Mouse (Mus musculus): ENCODE measurements at regions not wholly inside any gene's neighbourhood (a gene's known extent, or its start where the extent isn't known, plus 50 kb on each side); places are given as distances from the start of the nearest gene placed in this dataset.
A peak's percentile ranks its signal among the peaks of the same experiment; 100 is the strongest.

GRCm38 (mm10) chr5:40015946-40016345, 260.7 kb upstream of the Hs3st1 start:
- ATAC-seq (ENCODE audit: insufficient number of reproducible peaks, low FRiP score, low TSS enrichment, low read depth) = no peak
- no peak overlapping the region for H3K4me2 ChIP-seq (ENCODE audit: low read depth, severe bottlenecking)
- no peak overlapping the region for H3K9ac ChIP-seq (ENCODE audit: low read length)
- no peak for DNase-seq (ENCODE audit: low spot score)
- WGBS = 86% methylated on average over 14 of the region's 14 CpGs
- no peaks in the 10 kb centered on the region for H3K4me1 ChIP-seq (ENCODE audit: control insufficient read depth, insufficient read depth, low read length)
- no peaks in the 10 kb centered on the region for H3K36me3 ChIP-seq (ENCODE audit: control insufficient read depth, insufficient read depth, low read length)
- H3K27me3 ChIP-seq (ENCODE audit: control insufficient read depth, insufficient read depth, low read length) = no peaks in the 10 kb centered on the region
- no peak overlapping the region for H3K4me3 ChIP-seq (ENCODE audit: low read depth, low read length)
- no peak overlapping the region for H3K27ac ChIP-seq (replicated peaks; ENCODE audit: low read depth, low read length)
- H3K9me3 ChIP-seq (ENCODE audit: control insufficient read depth, low read length) = no peaks in the 10 kb centered on the region

GRCm38 (mm10) chr5:39988039-39988438, 232.8 kb upstream of the Hs3st1 start:
- ATAC-seq (ENCODE audit: insufficient number of reproducible peaks, low FRiP score, low TSS enrichment, low read depth) (no peak), DNase-seq (ENCODE audit: low spot score) (no peak)
- no peak overlapping the region for H3K4me3 ChIP-seq (ENCODE audit: low read depth, low read length)
- 25% methylated on average over 1 of the region's 1 CpGs for whole genome bisulfite sequencing
- H3K4me2 ChIP-seq (ENCODE audit: low read depth, severe bottlenecking) = no peak overlapping the region
- no peak overlapping the region for H3K9ac ChIP-seq (ENCODE audit: low read length)
- no peaks in the 10 kb centered on the region for H3K9me3 ChIP-seq (ENCODE audit: control insufficient read depth, low read length)
- H3K27me3 ChIP-seq (ENCODE audit: control insufficient read depth, insufficient read depth, low read length) = no peaks in the 10 kb centered on the region
- no peaks in the 10 kb centered on the region for H3K36me3 ChIP-seq (ENCODE audit: control insufficient read depth, insufficient read depth, low read length)
- H3K27ac ChIP-seq (replicated peaks; ENCODE audit: low read depth, low read length) = no peak overlapping the region
- no peaks in the 10 kb centered on the region for H3K4me1 ChIP-seq (ENCODE audit: control insufficient read depth, insufficient read depth, low read length)

GRCm38 (mm10) chr5:39964371-39964770, 209.1 kb upstream of the Hs3st1 start:
- Histone ChIP-seq H3K9me3 (ENCODE audit: control insufficient read depth, low read length) (no peaks in the 10 kb centered on the region), H3K27ac (replicated peaks; ENCODE audit: low read depth, low read length) (no peak overlapping the region), H3K9ac (ENCODE audit: low read length) (no peak overlapping the region), H3K4me2 (ENCODE audit: low read depth, severe bottlenecking) (no peak overlapping the region), H3K27me3 (ENCODE audit: control insufficient read depth, insufficient read depth, low read length) (no peaks in the 10 kb centered on the region), H3K36me3 (ENCODE audit: control insufficient read depth, insufficient read depth, low read length) (no peaks in the 10 kb centered on the region), H3K4me3 (ENCODE audit: low read depth, low read length) (no peak overlapping the region), H3K4me1 (ENCODE audit: control insufficient read depth, insufficient read depth, low read length) (no peaks in the 10 kb centered on the region)
- DNase-seq (ENCODE audit: low spot score) = no peak
- ATAC-seq (ENCODE audit: insufficient number of reproducible peaks, low FRiP score, low TSS enrichment, low read depth) = no peak

GRCm38 (mm10) chr5:39960981-39961380, 205.7 kb upstream of the Hs3st1 start:
- Histone ChIP-seq H3K4me1 (ENCODE audit: control insufficient read depth, insufficient read depth, low read length) (no peaks in the 10 kb centered on the region), H3K36me3 (ENCODE audit: control insufficient read depth, insufficient read depth, low read length) (no peaks in the 10 kb centered on the region), H3K9me3 (ENCODE audit: control insufficient read depth, low read length) (no peaks in the 10 kb centered on the region), H3K27ac (replicated peaks; ENCODE audit: low read depth, low read length) (no peak overlapping the region), H3K4me2 (ENCODE audit: low read depth, severe bottlenecking) (no peak overlapping the region), H3K4me3 (ENCODE audit: low read depth, low read length) (no peak overlapping the region), H3K27me3 (ENCODE audit: control insufficient read depth, insufficient read depth, low read length) (no peaks in the 10 kb centered on the region), H3K9ac (ENCODE audit: low read length) (no peak overlapping the region)
- WGBS = 37% methylated on average over 4 of the region's 4 CpGs
- DNase-seq (ENCODE audit: low spot score) (peak; percentile 67), ATAC-seq (ENCODE audit: insufficient number of reproducible peaks, low FRiP score, low TSS enrichment, low read depth) (no peak)

- no peak for DNase-seq (ENCODE audit: low spot score)
- Histone ChIP-seq H3K27ac (replicated peaks; ENCODE audit: low read depth, low read length) (no peak overlapping the region), H3K36me3 (ENCODE audit: control insufficient read depth, insufficient read depth, low read length) (no peaks in the 10 kb centered on the region), H3K4me2 (ENCODE audit: low read depth, severe bottlenecking) (no peak overlapping the region), H3K9ac (ENCODE audit: low read length) (no peak overlapping the region), H3K4me1 (ENCODE audit: control insufficient read depth, insufficient read depth, low read length) (no peaks in the 10 kb centered on the region), H3K27me3 (ENCODE audit: control insufficient read depth, insufficient read depth, low read length) (no peaks in the 10 kb centered on the region), H3K9me3 (ENCODE audit: control insufficient read depth, low read length) (no peaks in the 10 kb centered on the region), H3K4me3 (ENCODE audit: low read depth, low read length) (no peak overlapping the region)
- no peak for ATAC-seq (ENCODE audit: insufficient number of reproducible peaks, low FRiP score, low TSS enrichment, low read depth)
- WGBS = 83% methylated on average over 2 of the region's 2 CpGs
Measured at GRCm38 (mm10) chr5:39935564-39935963, 180.3 kb upstream of the Hs3st1 start.

- Histone ChIP-seq H3K4me3 (ENCODE audit: low read depth, low read length) (no peak overlapping the region), H3K4me2 (ENCODE audit: low read depth, severe bottlenecking) (no peak overlapping the region), H3K36me3 (ENCODE audit: control insufficient read depth, insufficient read depth, low read length) (no peaks in the 10 kb centered on the region), H3K27me3 (ENCODE audit: control insufficient read depth, insufficient read depth, low read length) (no peaks in the 10 kb centered on the region), H3K27ac (replicated peaks; ENCODE audit: low read depth, low read length) (no peak overlapping the region), H3K9ac (ENCODE audit: low read length) (no peak overlapping the region), H3K9me3 (ENCODE audit: control insufficient read depth, low read length) (no peaks in the 10 kb centered on the region), H3K4me1 (ENCODE audit: control insufficient read depth, insufficient read depth, low read length) (no peaks in the 10 kb centered on the region)
- no peak for DNase-seq (ENCODE audit: low spot score)
- no peak for ATAC-seq (ENCODE audit: insufficient number of reproducible peaks, low FRiP score, low TSS enrichment, low read depth)
- 90% methylated on average over 2 of the region's 2 CpGs for WGBS
Measured at GRCm38 (mm10) chr5:39931890-39932289, 176.6 kb upstream of the Hs3st1 start.

- no peaks in the 10 kb centered on the region for H3K36me3 ChIP-seq (ENCODE audit: control insufficient read depth, insufficient read depth, low read length)
- no peak for ATAC-seq (ENCODE audit: insufficient number of reproducible peaks, low FRiP score, low TSS enrichment, low read depth)
- WGBS = 84% methylated on average over 1 of the region's 1 CpGs
Measured at GRCm38 (mm10) chr5:39909369-39909768, 154.1 kb upstream of the Hs3st1 start.

GRCm38 (mm10) chr5:39871723-39872085, 116.4 kb upstream of the Hs3st1 start:
- H3K27ac ChIP-seq (replicated peaks; ENCODE audit: low read depth, low read length) = no peak overlapping the region
- H3K9me3 ChIP-seq (ENCODE audit: control insufficient read depth, low read length) = no peaks in the 10 kb centered on the region
- no peak overlapping the region for H3K4me3 ChIP-seq (ENCODE audit: low read depth, low read length)
- H3K9ac ChIP-seq (ENCODE audit: low read length) = no peak overlapping the region
- no peaks in the 10 kb centered on the region for H3K27me3 ChIP-seq (ENCODE audit: control insufficient read depth, insufficient read depth, low read length)
- H3K4me1 ChIP-seq (ENCODE audit: control insufficient read depth, insufficient read depth, low read length) = no peaks in the 10 kb centered on the region
- DNase-seq (ENCODE audit: low spot score) = no peak
- WGBS = 81% methylated on average over 2 of the region's 2 CpGs
- H3K36me3 ChIP-seq (ENCODE audit: control insufficient read depth, insufficient read depth, low read length) = no peaks in the 10 kb centered on the region
- ATAC-seq (ENCODE audit: insufficient number of reproducible peaks, low FRiP score, low TSS enrichment, low read depth) = no peak
- H3K4me2 ChIP-seq (ENCODE audit: low read depth, severe bottlenecking) = no peak overlapping the region

More at GRCm38 (mm10) chr5:39909369-39909768, 154.1 kb upstream of the Hs3st1 start:
- H3K27ac ChIP-seq (replicated peaks; ENCODE audit: low read depth, low read length) = no peak overlapping the region
- no peaks in the 10 kb centered on the region for H3K4me1 ChIP-seq (ENCODE audit: control insufficient read depth, insufficient read depth, low read length)
- no peaks in the 10 kb centered on the region for H3K27me3 ChIP-seq (ENCODE audit: control insufficient read depth, insufficient read depth, low read length)
- no peak overlapping the region for H3K9ac ChIP-seq (ENCODE audit: low read length)
- H3K9me3 ChIP-seq (ENCODE audit: control insufficient read depth, low read length) = no peaks in the 10 kb centered on the region
- H3K4me2 ChIP-seq (ENCODE audit: low read depth, severe bottlenecking) = no peak overlapping the region
- no peak for DNase-seq (ENCODE audit: low spot score)
- no peak overlapping the region for H3K4me3 ChIP-seq (ENCODE audit: low read depth, low read length)

GRCm38 (mm10) chr5:39870835-39871722, 115.8 kb upstream of the Hs3st1 start:
- no peak for ATAC-seq (ENCODE audit: insufficient number of reproducible peaks, low FRiP score, low TSS enrichment, low read depth)
- H3K9ac ChIP-seq (ENCODE audit: low read length) = no peak overlapping the region
- H3K27me3 ChIP-seq (ENCODE audit: control insufficient read depth, insufficient read depth, low read length) = no peaks in the 10 kb centered on the region
- H3K36me3 ChIP-seq (ENCODE audit: control insufficient read depth, insufficient read depth, low read length) = no peaks in the 10 kb centered on the region
- H3K4me1 ChIP-seq (ENCODE audit: control insufficient read depth, insufficient read depth, low read length) = no peaks in the 10 kb centered on the region
- 85% methylated on average over 10 of the region's 10 CpGs for WGBS
- H3K4me2 ChIP-seq (ENCODE audit: low read depth, severe bottlenecking) = no peak overlapping the region
- H3K27ac ChIP-seq (replicated peaks; ENCODE audit: low read depth, low read length) = no peak overlapping the region
- no peak overlapping the region for H3K4me3 ChIP-seq (ENCODE audit: low read depth, low read length)
- no peak for DNase-seq (ENCODE audit: low spot score)
- no peaks in the 10 kb centered on the region for H3K9me3 ChIP-seq (ENCODE audit: control insufficient read depth, low read length)

Measured in limb, embryonic 11.5 days (tissue).